Mouse (Mus musculus): Measurements from ENCODE around the gene Ifi205. TPM values are rescaled to one million over a fixed set of nuclear protein-coding genes. Genes with fewer than 3 reads are reported as not detected.

The Ifi205 gene
- polyA plus RNA-seq, 1 experiment = not detected

DNA sequence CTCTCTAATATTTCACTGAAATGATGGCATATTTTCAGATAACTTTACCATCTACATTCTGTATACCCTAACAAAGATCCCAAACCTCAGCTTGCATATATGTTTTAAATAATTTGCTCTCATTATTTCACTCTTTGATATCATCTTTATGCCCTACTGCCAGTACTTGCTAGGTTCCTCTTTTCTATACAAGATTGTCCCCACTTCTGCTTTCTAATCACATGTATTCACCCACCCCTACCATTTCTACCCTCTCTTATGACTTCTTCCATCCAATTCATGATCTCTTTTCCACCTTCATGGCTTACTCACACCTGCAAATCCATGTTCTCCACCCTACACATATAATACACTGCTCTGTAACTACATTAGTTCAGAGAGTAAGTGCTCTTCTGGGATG, 54.0 kb downstream of the Ifi205 start:
- Histone ChIP-seq H3K27me3 (ENCODE audit: control insufficient read depth, insufficient read depth, low read length, poor library complexity, severe bottlenecking) (no peaks in the 10 kb centered on the region), H3K27ac (ENCODE audit: insufficient read depth, low read length) (no peak overlapping the region), H3K9me3 (replicated peaks; ENCODE audit: control insufficient read depth, insufficient read depth, low read length, poor library complexity, severe bottlenecking) (no peaks in the 10 kb centered on the region), H3K9ac (ENCODE audit: low read depth, poor library complexity, severe bottlenecking) (no peak overlapping the region), H3K4me3 (ENCODE audit: low read depth, low read length) (no peak overlapping the region), H3K4me1 (ENCODE audit: control insufficient read depth, insufficient read depth, low read length) (peaks cover 2% of the 10 kb centered on the region), H3K36me3 (ENCODE audit: control insufficient read depth, insufficient read depth, low read length, poor library complexity, severe bottlenecking) (no peaks in the 10 kb centered on the region)
- TF ChIP-seq EP300 (IDR thresholded peaks at IDR 0.05; ENCODE audit: insufficient read depth, low read depth, low read length) (no peak), POLR2A (IDR thresholded peaks at IDR 0.05; ENCODE audit: insufficient read depth, low read length) (no peak), CTCF (IDR thresholded peaks at IDR 0.05; ENCODE audit: low read depth, low read length) (no peak)

DNA sequence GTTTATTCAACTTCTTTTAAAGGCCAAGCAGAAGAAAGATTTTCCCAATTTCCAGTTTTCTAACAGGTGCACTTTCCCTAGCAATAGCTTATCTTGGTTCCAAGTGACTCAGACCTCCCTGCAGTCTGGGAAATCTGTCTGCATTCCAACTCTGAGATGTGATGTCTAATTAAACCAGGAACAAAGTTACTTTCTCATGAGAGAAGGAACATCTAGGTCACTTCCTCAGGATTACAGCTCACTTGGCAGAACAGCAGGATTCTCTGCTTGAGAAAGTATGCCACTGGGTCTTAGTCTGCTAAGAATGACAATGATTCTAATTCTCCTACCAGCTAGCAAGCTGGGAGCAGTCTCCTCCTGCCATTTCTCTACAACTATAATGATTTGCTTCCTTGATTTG, 58.5 kb downstream of the Ifi205 start:
- TF ChIP-seq CTCF (IDR thresholded peaks at IDR 0.05; ENCODE audit: low read depth, low read length) = no peak
- TF ChIP-seq EP300 (IDR thresholded peaks at IDR 0.05; ENCODE audit: insufficient read depth, low read depth, low read length) = no peak
- TF ChIP-seq POLR2A (IDR thresholded peaks at IDR 0.05; ENCODE audit: insufficient read depth, low read length) = no peak
- H3K9ac ChIP-seq (ENCODE audit: low read depth, poor library complexity, severe bottlenecking) = no peak overlapping the region
- H3K4me1 ChIP-seq (ENCODE audit: control insufficient read depth, insufficient read depth, low read length) = no peaks in the 10 kb centered on the region
- H3K36me3 ChIP-seq (ENCODE audit: control insufficient read depth, insufficient read depth, low read length, poor library complexity, severe bottlenecking) = no peaks in the 10 kb centered on the region
- no peaks in the 10 kb centered on the region for H3K27me3 ChIP-seq (ENCODE audit: control insufficient read depth, insufficient read depth, low read length, poor library complexity, severe bottlenecking)
- no peaks in the 10 kb centered on the region for H3K9me3 ChIP-seq (replicated peaks; ENCODE audit: control insufficient read depth, insufficient read depth, low read length, poor library complexity, severe bottlenecking)
- no peak overlapping the region for H3K27ac ChIP-seq (ENCODE audit: insufficient read depth, low read length)
- no peak overlapping the region for H3K4me3 ChIP-seq (ENCODE audit: low read depth, low read length)

Other genes starting within 250 kb of the Ifi205 start
- not detected in 2 replicates for gene Ifi211, start 118.8 kb downstream of the Ifi205 start, polyA plus RNA-seq (2011; ENCODE audit: insufficient read depth, insufficient read length, low read depth, missing spikeins)
- not detected in 2 replicates for gene Mndal, start 89.3 kb downstream of the Ifi205 start, polyA plus RNA-seq (2011; ENCODE audit: insufficient read depth, insufficient read length, low read depth, missing spikeins)
- 0.24 TPM in 1 of 2 replicates, not detected in the other for gene Ifi203, start 89.1 kb downstream of the Ifi205 start, polyA plus RNA-seq (2011; ENCODE audit: insufficient read depth, insufficient read length, low read depth, missing spikeins)
- gene Ifi202b, start 49.1 kb downstream of the Ifi205 start, polyA plus RNA-seq (2011; ENCODE audit: insufficient read depth, insufficient read length, low read depth, missing spikeins) = not detected in 2 replicates
- gene Olfr433, start 8.9 kb upstream of the Ifi205 start, polyA plus RNA-seq (2011; ENCODE audit: insufficient read depth, insufficient read length, low read depth, missing spikeins) = not detected in 2 replicates
- not detected in 2 replicates for gene Olfr432, start 17.4 kb upstream of the Ifi205 start, polyA plus RNA-seq (2011; ENCODE audit: insufficient read depth, insufficient read length, low read depth, missing spikeins)
- not detected in 2 replicates for gene Olfr430, start 34.8 kb upstream of the Ifi205 start, polyA plus RNA-seq (2011; ENCODE audit: insufficient read depth, insufficient read length, low read depth, missing spikeins)
- not detected in 2 replicates for gene Olfr429, start 52.5 kb upstream of the Ifi205 start, polyA plus RNA-seq (2011; ENCODE audit: insufficient read depth, insufficient read length, low read depth, missing spikeins)
- not detected in 2 replicates for gene Olfr427, start 65.1 kb upstream of the Ifi205 start, polyA plus RNA-seq (2011; ENCODE audit: insufficient read depth, insufficient read length, low read depth, missing spikeins)
- not detected in 2 replicates for gene Olfr231, start 89.4 kb upstream of the Ifi205 start, polyA plus RNA-seq (2011; ENCODE audit: insufficient read depth, insufficient read length, low read depth, missing spikeins)
- not detected in 2 replicates for gene Olfr424, start 99.7 kb upstream of the Ifi205 start, polyA plus RNA-seq (2011; ENCODE audit: insufficient read depth, insufficient read length, low read depth, missing spikeins)
- gene Olfr420, start 123.8 kb upstream of the Ifi205 start, polyA plus RNA-seq (2011; ENCODE audit: insufficient read depth, insufficient read length, low read depth, missing spikeins) = not detected in 2 replicates
- 0.91 and 0.94 TPM in 2 replicates for gene Spta1, start 141.0 kb upstream of the Ifi205 start, polyA plus RNA-seq (2011; ENCODE audit: insufficient read depth, insufficient read length, low read depth, missing spikeins)
- not detected in 2 replicates for gene Olfr419, start 220.3 kb upstream of the Ifi205 start, polyA plus RNA-seq (2011; ENCODE audit: insufficient read depth, insufficient read length, low read depth, missing spikeins)